Mouse (Mus musculus) ovary, postnatal 10 days (tissue): Measurements from ENCODE around the gene Mgat5b.

Experiments used
- DNase-seq: peaks from one replicate; pipeline ENCODE4 v3.0.0; 2022; ENCODE audit warnings: low spot score

The Mgat5b gene

GRCm38 (mm10) chr11:116919186-116920020, 740 bp downstream of the Mgat5b start:
- no peak for DNase-seq

GRCm38 (mm10) chr11:116920746-116921145, 2.1 kb downstream of the Mgat5b start:
- DNase-seq: no peak

GRCm38 (mm10) chr11:116922058-116922457, 3.4 kb downstream of the Mgat5b start:
- no peak for DNase-seq

- DNase-seq: no peak
Measured at GRCm38 (mm10) chr11:116928031-116928430, 9.4 kb downstream of the Mgat5b start.

DNA sequence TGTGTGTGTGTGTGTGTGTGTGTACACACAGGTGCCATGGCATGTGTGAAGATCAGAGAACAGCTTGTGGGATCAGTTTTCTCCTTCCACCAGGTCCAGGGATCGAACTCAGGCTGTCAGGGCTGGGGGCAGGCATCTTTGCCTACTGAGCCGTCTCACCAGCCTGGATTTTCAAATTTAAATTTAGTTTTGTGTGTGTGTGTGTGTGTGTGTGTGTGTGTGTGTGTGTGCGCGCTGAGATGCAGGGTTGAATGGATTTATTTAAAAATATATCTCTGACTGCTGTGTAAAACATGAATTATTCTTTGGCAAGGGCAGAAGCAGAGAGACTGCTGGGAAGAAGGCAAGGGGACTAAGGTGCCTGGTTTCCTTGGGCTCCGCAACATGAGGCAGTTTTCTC, 16.2 kb downstream of the Mgat5b start:
- no peak for DNase-seq

DNA sequence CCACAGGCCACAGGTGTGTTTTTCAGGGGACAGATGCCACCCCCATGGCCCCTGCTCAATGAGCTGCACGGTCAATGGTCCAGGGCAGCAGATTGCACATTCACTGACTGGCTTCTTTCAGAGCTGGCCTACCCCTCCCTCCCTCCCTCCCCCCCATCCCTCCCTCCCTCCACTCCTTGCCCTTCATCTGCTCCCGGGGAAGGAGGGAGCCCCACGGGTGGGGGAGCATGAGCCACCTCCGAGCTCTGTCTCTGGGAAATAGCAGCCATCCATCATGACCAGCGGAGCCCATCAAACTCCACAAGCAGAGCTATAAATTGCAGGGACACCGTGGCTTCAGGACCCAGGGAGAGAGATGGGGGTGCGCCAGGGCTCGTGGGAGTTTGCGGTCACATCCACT, 16.7 kb downstream of the Mgat5b start:
- no peak for DNase-seq

GRCm38 (mm10) chr11:116935917-116936316, 17.3 kb downstream of the Mgat5b start:
- no peak for DNase-seq

DNA sequence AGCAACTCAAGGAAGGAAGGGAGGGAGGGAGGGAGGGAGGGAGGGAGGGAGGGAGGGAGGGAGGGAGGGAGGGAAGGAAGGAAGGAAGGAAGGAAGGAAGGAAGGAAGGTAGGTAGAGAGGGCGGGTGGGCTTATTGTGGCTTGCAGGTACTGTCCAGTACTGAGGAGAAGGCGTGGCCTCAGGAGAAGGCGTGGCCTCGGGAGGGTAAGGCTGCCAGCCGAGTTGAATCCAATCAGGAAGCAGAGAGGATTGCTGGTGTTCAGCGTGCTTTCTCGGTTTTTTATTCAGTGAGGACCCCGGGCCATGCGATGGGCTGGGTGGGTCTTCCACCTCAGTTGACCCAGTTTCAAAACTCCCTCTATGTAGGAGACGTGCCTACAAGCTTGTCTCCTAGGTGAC, 18.5 kb downstream of the Mgat5b start:
- DNase-seq: no peak

- no peak for DNase-seq
Measured at GRCm38 (mm10) chr11:116940088-116940855, 21.6 kb downstream of the Mgat5b start.

- DNase-seq: no peak
Measured at GRCm38 (mm10) chr11:116944346-116944745, 25.7 kb downstream of the Mgat5b start.

GRCm38 (mm10) chr11:116949832-116950231, 31.2 kb downstream of the Mgat5b start:
- no peak for DNase-seq

GRCm38 (mm10) chr11:116951429-116951828, 32.8 kb downstream of the Mgat5b start:
- DNase-seq: no peak

DNA sequence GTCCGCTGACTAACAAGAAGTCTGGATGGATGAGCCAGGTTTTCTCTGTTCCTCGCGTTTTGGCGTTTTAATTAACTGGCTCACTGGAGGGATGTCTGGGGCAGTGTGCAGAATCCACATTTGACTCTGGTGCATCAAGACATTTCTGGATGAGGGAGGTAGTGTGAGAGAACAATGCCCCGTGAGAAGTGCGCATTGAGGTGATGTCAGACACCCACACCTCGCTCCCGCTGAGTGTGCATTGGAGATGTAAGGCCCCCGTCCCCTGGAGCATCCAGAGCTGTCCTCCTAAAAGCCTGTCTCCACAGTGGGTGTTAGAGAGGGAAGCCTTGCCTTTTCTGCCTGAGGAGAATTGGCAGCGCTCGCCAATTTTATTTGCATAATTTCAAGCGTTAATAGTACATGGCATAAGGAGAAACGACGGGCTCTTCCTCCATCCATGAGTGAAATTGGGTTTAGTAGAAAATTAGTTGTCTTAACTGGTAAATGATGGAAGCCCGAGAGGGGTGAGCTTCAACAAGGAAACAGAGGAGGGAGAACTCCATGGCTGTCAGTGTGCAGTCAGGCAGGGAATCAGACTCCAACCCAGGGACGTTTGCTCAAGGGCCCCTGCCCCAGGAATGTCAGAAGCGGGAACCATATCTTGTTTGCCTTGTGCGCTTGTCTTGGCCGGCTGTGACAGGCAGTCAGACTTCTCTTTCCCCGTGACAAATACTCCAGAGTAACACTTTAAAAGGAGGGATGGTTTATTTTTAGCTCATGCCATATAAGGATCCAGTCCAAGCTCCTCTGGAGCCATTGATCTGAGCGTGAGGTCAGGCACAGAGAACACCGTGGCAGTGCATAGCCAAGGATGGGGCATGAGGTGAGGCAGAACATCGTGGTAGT, 35.8 kb downstream of the Mgat5b start:
- DNase-seq: no peak

DNA sequence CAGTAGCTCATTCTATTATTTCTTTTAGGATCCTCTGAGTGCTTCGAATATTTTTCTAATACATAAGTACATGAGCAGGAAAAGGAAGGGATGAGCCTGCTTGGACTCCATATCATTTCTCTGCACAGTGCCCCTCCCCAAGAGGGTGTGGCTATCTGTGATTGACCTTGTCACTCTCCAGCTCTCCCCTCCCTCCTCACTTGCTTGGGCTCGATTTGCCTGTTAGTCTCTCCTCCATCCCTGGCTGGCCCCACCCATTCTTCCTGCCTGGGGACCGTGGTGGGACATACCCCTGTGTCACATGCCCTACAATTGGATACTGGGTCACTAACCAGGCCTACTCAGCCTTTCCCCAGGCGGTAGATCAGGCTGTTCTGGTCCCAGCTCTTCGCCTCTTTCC, 39.9 kb downstream of the Mgat5b start:
- DNase-seq: no peak

DNA sequence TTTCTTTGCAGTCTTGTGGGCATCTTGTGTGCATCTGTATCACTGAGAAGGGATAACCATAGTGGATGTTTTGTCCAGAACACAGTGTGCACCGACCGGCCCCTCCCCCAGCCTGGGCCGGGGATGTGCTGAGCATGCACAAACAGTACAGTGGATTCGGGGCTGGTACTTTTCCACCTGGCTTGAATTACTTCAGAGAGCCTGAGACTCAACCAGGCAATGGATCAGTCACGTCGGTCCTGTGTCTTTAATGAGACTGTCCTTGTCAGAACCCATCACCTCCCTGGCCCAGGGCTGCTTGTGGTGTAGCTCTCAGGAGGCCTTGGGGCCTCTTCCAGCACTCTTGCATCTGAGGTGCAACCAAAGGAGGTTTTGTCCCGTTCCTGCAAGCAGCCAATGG, 46.4 kb downstream of the Mgat5b start:
- no peak for DNase-seq

- no peak for DNase-seq
Measured at GRCm38 (mm10) chr11:116965961-116966360, 47.3 kb downstream of the Mgat5b start.

- no peak for DNase-seq
Measured at GRCm38 (mm10) chr11:116968586-116968985, 49.9 kb downstream of the Mgat5b start.

DNA sequence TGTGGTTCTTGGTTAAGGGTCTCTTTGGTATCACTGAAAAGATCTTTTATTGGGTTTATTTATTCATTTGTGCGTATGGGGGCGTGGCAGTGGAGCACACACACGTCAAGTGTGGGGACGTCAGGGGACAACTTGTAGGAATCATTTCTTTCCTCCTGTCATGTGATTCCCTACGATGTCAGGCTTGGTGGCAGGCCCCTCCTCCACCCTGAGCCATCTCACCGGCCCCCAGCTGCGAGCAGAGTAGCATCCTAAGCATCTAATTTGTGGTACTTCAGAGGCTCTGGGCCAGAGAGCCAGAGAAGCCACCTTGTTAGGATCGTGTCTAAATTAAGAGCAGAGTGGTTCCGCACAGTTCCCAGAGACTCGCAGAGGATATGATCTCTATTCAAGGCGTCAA, 50.8 kb downstream of the Mgat5b start:
- no peak for DNase-seq

DNA sequence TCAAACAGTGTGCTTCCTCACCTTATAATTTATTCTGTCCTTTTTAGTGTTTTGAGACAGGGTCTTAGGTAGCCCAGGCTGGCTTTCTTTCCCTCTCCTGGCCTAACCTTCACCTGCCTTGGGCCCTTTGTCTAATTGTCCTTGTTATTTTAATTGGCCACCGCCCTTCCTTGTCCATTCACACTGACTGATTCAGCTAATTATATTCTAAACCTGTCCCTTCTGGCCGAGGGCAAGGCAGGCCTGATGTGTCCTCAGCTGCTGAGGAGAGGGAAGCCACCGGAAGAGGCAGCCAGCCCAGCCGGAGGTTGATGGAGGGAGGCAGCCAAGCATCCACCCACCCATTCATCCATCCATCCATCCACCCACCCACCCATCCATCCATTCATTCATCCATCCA, 52.2 kb downstream of the Mgat5b start:
- DNase-seq: no peak

DNA sequence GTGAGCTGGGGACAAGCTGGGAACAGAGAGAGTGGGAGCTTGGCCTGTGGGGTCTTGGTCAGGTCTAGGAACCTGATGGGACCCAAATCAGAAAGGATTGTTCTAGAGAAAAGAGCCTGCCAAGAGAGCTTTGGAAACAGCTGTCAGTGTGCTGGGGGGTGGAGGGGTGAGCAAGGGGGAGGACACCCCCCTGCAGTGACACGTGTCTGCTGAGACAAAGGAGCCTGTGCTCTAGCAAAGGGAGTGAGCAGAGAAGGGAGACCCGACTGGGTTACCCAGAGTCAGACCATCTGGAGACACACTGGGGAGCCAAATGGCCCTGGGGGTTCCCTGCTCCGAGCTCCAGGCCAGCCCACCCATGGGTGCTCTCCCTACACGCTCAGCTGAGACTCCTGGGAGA, 54.2 kb downstream of the Mgat5b start:
- DNase-seq: no peak

GRCm38 (mm10) chr11:116973508-116973907, 54.8 kb downstream of the Mgat5b start:
- DNase-seq: no peak

DNA sequence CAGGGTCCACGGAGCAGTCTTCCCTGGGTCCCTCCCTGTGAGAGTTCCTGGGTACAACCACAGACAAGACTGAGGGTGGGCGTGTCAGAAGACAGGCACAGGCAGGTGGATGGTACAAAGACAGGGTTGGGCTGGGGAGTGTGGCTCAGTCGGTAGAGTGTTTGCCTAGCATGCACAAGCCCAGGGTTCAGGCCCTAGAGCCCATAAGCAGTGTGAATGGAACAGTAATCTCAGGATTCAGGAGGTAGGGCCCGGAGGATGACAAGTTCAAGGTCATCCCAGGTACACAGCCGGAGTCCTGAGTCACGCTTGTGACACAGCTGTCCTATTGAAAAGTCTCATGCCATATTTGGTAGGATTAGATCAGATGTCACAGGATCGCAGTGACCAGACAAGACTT, 55.7 kb downstream of the Mgat5b start:
- no peak for DNase-seq
